Mouse (Mus musculus): ENCODE data around the gene Atpaf2.

GRCm38 (mm10) chr11:60396546-60396945 lies 21.7 kb downstream of the Atpaf2 start:
- TF ChIP-seq CTCF (IDR thresholded peaks at IDR 0.05; ENCODE audit: low read depth) (no peak), EP300 (IDR thresholded peaks at IDR 0.05; ENCODE audit: low read depth) (no peak)
